Mouse (Mus musculus): ENCODE results near the gene Zmiz1. TPM values are rescaled to one million over a fixed set of nuclear protein-coding genes. Genes with fewer than 3 reads are reported as not detected.

The Zmiz1 gene
- polyA plus RNA-seq, 1 experiment from 2014 or later: 26.3 TPM

GRCm38 (mm10) chr14:25476453-25476852, 17.5 kb downstream of the Zmiz1 start:
- no peak overlapping the region for H3K4me3 ChIP-seq (replicated peaks; ENCODE audit: low read length)
- no peaks in the 10 kb centered on the region for H3K27me3 ChIP-seq (ENCODE audit: control insufficient read depth, insufficient read depth, low read length)
- peaks cover 94% of the 10 kb centered on the region for H3K4me1 ChIP-seq (ENCODE audit: control insufficient read depth, insufficient read depth, low read length)
- WGBS: 47% methylated on average over 3 of the region's 3 CpGs
- ATAC-seq (ENCODE audit: insufficient read depth, low FRiP score): no peak
- H3K36me3 ChIP-seq (ENCODE audit: control insufficient read depth, insufficient read depth, low read length): no peaks in the 10 kb centered on the region
- no peak overlapping the region; the same call in 1 of the 2 replicates for H3K4me2 ChIP-seq (ENCODE audit: low read depth, low read length)
- H3K9ac ChIP-seq (ENCODE audit: low read length): peak overlapping the region; percentile 47; the same call in 1 of the 2 replicates
- peak overlapping the region; percentile 87 for H3K27ac ChIP-seq (ENCODE audit: low read length)
- H3K9me3 ChIP-seq (replicated peaks; ENCODE audit: control insufficient read depth, low read length): no peaks in the 10 kb centered on the region

GRCm38 (mm10) chr14:25477268-25477667, 18.3 kb downstream of the Zmiz1 start:
- Histone ChIP-seq H3K4me3 (replicated peaks; ENCODE audit: low read length) (no peak overlapping the region), H3K36me3 (ENCODE audit: control insufficient read depth, insufficient read depth, low read length) (no peaks in the 10 kb centered on the region), H3K9ac (ENCODE audit: low read length) (peak overlapping the region; percentile 13; the same call in 1 of the 2 replicates), H3K9me3 (replicated peaks; ENCODE audit: control insufficient read depth, low read length) (no peaks in the 10 kb centered on the region), H3K27me3 (ENCODE audit: control insufficient read depth, insufficient read depth, low read length) (no peaks in the 10 kb centered on the region), H3K4me2 (ENCODE audit: low read depth, low read length) (no peak overlapping the region), H3K27ac (ENCODE audit: low read length) (peak overlapping the region; percentile 87; the same call in 1 of the 2 replicates), H3K4me1 (ENCODE audit: control insufficient read depth, insufficient read depth, low read length) (peaks cover 94% of the 10 kb centered on the region)
- 69% methylated on average over 7 of the region's 7 CpGs for WGBS
- no peak for ATAC-seq (ENCODE audit: insufficient read depth, low FRiP score)

- no peak for ATAC-seq (ENCODE audit: insufficient read depth, low FRiP score)
- WGBS: 70% methylated on average over 5 of the region's 5 CpGs
- Histone ChIP-seq H3K27me3 (ENCODE audit: control insufficient read depth, insufficient read depth, low read length) (no peaks in the 10 kb centered on the region), H3K4me3 (replicated peaks; ENCODE audit: low read length) (no peak overlapping the region), H3K36me3 (ENCODE audit: control insufficient read depth, insufficient read depth, low read length) (no peaks in the 10 kb centered on the region), H3K4me2 (ENCODE audit: low read depth, low read length) (no peak overlapping the region), H3K9me3 (replicated peaks; ENCODE audit: control insufficient read depth, low read length) (no peaks in the 10 kb centered on the region), H3K9ac (ENCODE audit: low read length) (no peak overlapping the region), H3K4me1 (ENCODE audit: control insufficient read depth, insufficient read depth, low read length) (peaks cover 94% of the 10 kb centered on the region), H3K27ac (ENCODE audit: low read length) (no peak overlapping the region)
These were observed 19.3 kb downstream of the Zmiz1 start for GRCm38 (mm10) chr14:25478257-25478656.

- Histone ChIP-seq H3K9ac (ENCODE audit: low read length) (0 out of 2 replicates have a peak overlapping the region, but pooled peaks have one; percentile 13), H3K27me3 (ENCODE audit: control insufficient read depth, insufficient read depth, low read length) (no peaks in the 10 kb centered on the region), H3K4me3 (replicated peaks; ENCODE audit: low read length) (no peak overlapping the region), H3K4me1 (ENCODE audit: control insufficient read depth, insufficient read depth, low read length) (peaks cover 92% of the 10 kb centered on the region), H3K27ac (ENCODE audit: low read length) (no peak overlapping the region), H3K4me2 (ENCODE audit: low read depth, low read length) (no peak overlapping the region), H3K36me3 (ENCODE audit: control insufficient read depth, insufficient read depth, low read length) (no peaks in the 10 kb centered on the region), H3K9me3 (replicated peaks; ENCODE audit: control insufficient read depth, low read length) (no peaks in the 10 kb centered on the region)
- WGBS: 68% methylated on average over 9 of the region's 9 CpGs
- no peak for ATAC-seq (ENCODE audit: insufficient read depth, low FRiP score)
These were observed 19.8 kb downstream of the Zmiz1 start for GRCm38 (mm10) chr14:25478755-25479154.

GRCm38 (mm10) chr14:25479841-25480252, 20.9 kb downstream of the Zmiz1 start:
- Histone ChIP-seq H3K9me3 (replicated peaks; ENCODE audit: control insufficient read depth, low read length) (no peaks in the 10 kb centered on the region), H3K36me3 (ENCODE audit: control insufficient read depth, insufficient read depth, low read length) (no peaks in the 10 kb centered on the region), H3K27me3 (ENCODE audit: control insufficient read depth, insufficient read depth, low read length) (no peaks in the 10 kb centered on the region), H3K4me2 (ENCODE audit: low read depth, low read length) (no peak overlapping the region), H3K9ac (ENCODE audit: low read length) (peak overlapping the region; percentile 32; the same call in 1 of the 2 replicates), H3K4me1 (ENCODE audit: control insufficient read depth, insufficient read depth, low read length) (peaks cover 89% of the 10 kb centered on the region), H3K4me3 (replicated peaks; ENCODE audit: low read length) (no peak overlapping the region), H3K27ac (ENCODE audit: low read length) (peak overlapping the region; percentile 86)
- 0 out of 2 replicates have a peak, but pooled peaks have one; percentile 30 for ATAC-seq (ENCODE audit: insufficient read depth, low FRiP score)
- 57% methylated on average over 3 of the region's 3 CpGs for WGBS

GRCm38 (mm10) chr14:25480443-25480842, 21.5 kb downstream of the Zmiz1 start:
- Histone ChIP-seq H3K36me3 (ENCODE audit: control insufficient read depth, insufficient read depth, low read length) (no peaks in the 10 kb centered on the region), H3K4me2 (ENCODE audit: low read depth, low read length) (no peak overlapping the region; the same call in 1 of the 2 replicates), H3K4me1 (ENCODE audit: control insufficient read depth, insufficient read depth, low read length) (peaks cover 83% of the 10 kb centered on the region), H3K9me3 (replicated peaks; ENCODE audit: control insufficient read depth, low read length) (no peaks in the 10 kb centered on the region), H3K9ac (ENCODE audit: low read length) (peak overlapping the region; percentile 36), H3K27ac (ENCODE audit: low read length) (peak overlapping the region; percentile 86), H3K27me3 (ENCODE audit: control insufficient read depth, insufficient read depth, low read length) (no peaks in the 10 kb centered on the region), H3K4me3 (replicated peaks; ENCODE audit: low read length) (no peak overlapping the region)
- ATAC-seq (ENCODE audit: insufficient read depth, low FRiP score): no peak
- WGBS: 76% methylated on average over 4 of the region's 4 CpGs

GRCm38 (mm10) chr14:25480916-25481666, 22.1 kb downstream of the Zmiz1 start:
- Histone ChIP-seq H3K4me1 (ENCODE audit: control insufficient read depth, insufficient read depth, low read length) (peaks cover 80% of the 10 kb centered on the region), H3K27ac (ENCODE audit: low read length) (peak overlapping the region; percentile 86), H3K4me3 (replicated peaks; ENCODE audit: low read length) (no peak overlapping the region), H3K36me3 (ENCODE audit: control insufficient read depth, insufficient read depth, low read length) (no peaks in the 10 kb centered on the region), H3K4me2 (ENCODE audit: low read depth, low read length) (peak overlapping the region; percentile 27), H3K27me3 (ENCODE audit: control insufficient read depth, insufficient read depth, low read length) (no peaks in the 10 kb centered on the region), H3K9me3 (replicated peaks; ENCODE audit: control insufficient read depth, low read length) (no peaks in the 10 kb centered on the region), H3K9ac (ENCODE audit: low read length) (peak overlapping the region; percentile 36)
- peak; percentile 90 for ATAC-seq (ENCODE audit: insufficient read depth, low FRiP score)
- WGBS: 36% methylated on average over 20 of the region's 20 CpGs

- no peak for ATAC-seq (ENCODE audit: insufficient read depth, low FRiP score)
- Histone ChIP-seq H3K4me3 (replicated peaks; ENCODE audit: low read length) (no peak overlapping the region), H3K9ac (ENCODE audit: low read length) (peak overlapping the region; percentile 36), H3K36me3 (ENCODE audit: control insufficient read depth, insufficient read depth, low read length) (no peaks in the 10 kb centered on the region), H3K27ac (ENCODE audit: low read length) (peak overlapping the region; percentile 86), H3K4me1 (ENCODE audit: control insufficient read depth, insufficient read depth, low read length) (peaks cover 80% of the 10 kb centered on the region), H3K4me2 (ENCODE audit: low read depth, low read length) (peak overlapping the region; percentile 27; the same call in 1 of the 2 replicates), H3K9me3 (replicated peaks; ENCODE audit: control insufficient read depth, low read length) (no peaks in the 10 kb centered on the region), H3K27me3 (ENCODE audit: control insufficient read depth, insufficient read depth, low read length) (no peaks in the 10 kb centered on the region)
- WGBS: 80% methylated on average over 11 of the region's 11 CpGs
These were observed 22.8 kb downstream of the Zmiz1 start for GRCm38 (mm10) chr14:25481667-25482331.

- 73% methylated on average over 5 of the region's 5 CpGs for WGBS
- no peaks in the 10 kb centered on the region for H3K36me3 ChIP-seq (ENCODE audit: control insufficient read depth, insufficient read depth, low read length)
- no peak overlapping the region for H3K4me3 ChIP-seq (replicated peaks; ENCODE audit: low read length)
- no peaks in the 10 kb centered on the region for H3K9me3 ChIP-seq (replicated peaks; ENCODE audit: control insufficient read depth, low read length)
- peaks cover 81% of the 10 kb centered on the region for H3K4me1 ChIP-seq (ENCODE audit: control insufficient read depth, insufficient read depth, low read length)
- H3K4me2 ChIP-seq (ENCODE audit: low read depth, low read length): no peak overlapping the region
- no peaks in the 10 kb centered on the region for H3K27me3 ChIP-seq (ENCODE audit: control insufficient read depth, insufficient read depth, low read length)
- no peak overlapping the region for H3K27ac ChIP-seq (ENCODE audit: low read length)
- ATAC-seq (ENCODE audit: insufficient read depth, low FRiP score): no peak
- no peak overlapping the region for H3K9ac ChIP-seq (ENCODE audit: low read length)
These were observed 23.4 kb downstream of the Zmiz1 start for GRCm38 (mm10) chr14:25482404-25482803.

Data from stomach, embryonic 16.5 days (tissue).